Mouse (Mus musculus) testis, adult 2 months (tissue): ENCODE results near the gene Hdac7.

Source experiments
- CTCF ChIP-seq: fragments of 200-500 bp; IDR thresholded peaks from 2 replicates; pipeline ENCODE4 v1.5.1; 2012; ENCODE audit warnings: low read depth, mild to moderate bottlenecking, inconsistent platforms, low read length, moderate library complexity; ENCODE audit not compliant: control insufficient read depth, insufficient read depth, insufficient replicate concordance
- POLR2A ChIP-seq: fragments of 200-500 bp; IDR thresholded peaks from 2 replicates; pipeline ENCODE4 v1.6.1; 2012; ENCODE audit warnings: low read depth, mild to moderate bottlenecking, inconsistent platforms, low read length, moderate library complexity; ENCODE audit not compliant: control insufficient read depth

- TF ChIP-seq CTCF (no peak), POLR2A (no peak)
Observed at GRCm38 (mm10) chr15:97836894-97837247, 7.4 kb downstream of the Hdac7 start.
